Mouse (Mus musculus): ENCODE results near the gene Fzr1. TPM values are rescaled to one million over a fixed set of nuclear protein-coding genes. Genes with fewer than 3 reads are reported as not detected.
A peak's percentile ranks its signal among the peaks of the same experiment; 100 is the strongest.

Fzr1 gene
- polyA plus RNA-seq, 1 experiment, result 181 TPM

DNA sequence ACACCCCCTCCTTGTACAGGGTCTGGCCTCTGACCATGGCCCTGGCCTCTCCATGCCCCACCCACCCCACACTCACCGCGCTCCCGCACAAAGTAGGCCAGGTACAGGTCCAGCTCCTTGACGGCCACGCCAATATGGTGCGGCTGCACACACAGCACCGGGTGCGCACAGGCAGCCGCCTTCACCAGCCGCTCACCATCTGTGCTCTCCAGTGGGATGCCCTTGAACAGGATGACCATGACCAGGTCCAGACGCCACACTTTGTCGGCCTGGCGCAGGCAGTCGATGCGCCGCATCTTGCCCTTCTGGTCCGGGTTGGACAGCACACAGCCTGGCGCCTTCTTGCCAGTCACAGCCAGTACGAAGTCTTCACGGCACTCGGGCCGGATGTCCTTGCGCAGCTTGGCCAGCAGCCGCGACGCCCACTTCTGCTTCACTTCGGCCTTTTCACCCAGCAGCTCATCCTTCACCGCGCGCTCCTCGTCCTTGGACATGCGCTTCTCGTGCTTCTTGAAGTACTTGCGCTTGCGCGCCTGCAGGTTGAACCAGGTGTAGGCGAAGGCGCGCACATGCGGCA, 42.0 kb upstream of the Fzr1 start:
- H3K27me3 ChIP-seq (ENCODE audit: control insufficient read depth, insufficient read depth, low read length), result no peaks in the 10 kb centered on the region
- TF ChIP-seq POLR2A (IDR thresholded peaks at IDR 0.05; ENCODE audit: control insufficient read depth, extremely low read depth, insufficient read depth, low read length, poor library complexity) (no peak), CTCF (IDR thresholded peaks at IDR 0.05; ENCODE audit: borderline replicate concordance, control insufficient read depth, extremely low read depth, insufficient read depth, low read length, poor library complexity) (no peak)
- H3K27ac ChIP-seq (ENCODE audit: control insufficient read depth, insufficient read depth, low read length), result no peak overlapping the region
- WGBS, result 97% methylated on average over 40 of the region's 40 CpGs
- H3K36me3 ChIP-seq (ENCODE audit: control insufficient read depth, insufficient read depth, low read length), result no peaks in the 10 kb centered on the region
- no peak overlapping the region for H3K4me3 ChIP-seq (ENCODE audit: control insufficient read depth, insufficient read depth, low read length)
- no peaks in the 10 kb centered on the region; the same call in 1 of the 2 replicates for H3K4me1 ChIP-seq (replicated peaks; ENCODE audit: control insufficient read depth, insufficient read depth, low read length)
- DNase-seq, result no peak

DNA sequence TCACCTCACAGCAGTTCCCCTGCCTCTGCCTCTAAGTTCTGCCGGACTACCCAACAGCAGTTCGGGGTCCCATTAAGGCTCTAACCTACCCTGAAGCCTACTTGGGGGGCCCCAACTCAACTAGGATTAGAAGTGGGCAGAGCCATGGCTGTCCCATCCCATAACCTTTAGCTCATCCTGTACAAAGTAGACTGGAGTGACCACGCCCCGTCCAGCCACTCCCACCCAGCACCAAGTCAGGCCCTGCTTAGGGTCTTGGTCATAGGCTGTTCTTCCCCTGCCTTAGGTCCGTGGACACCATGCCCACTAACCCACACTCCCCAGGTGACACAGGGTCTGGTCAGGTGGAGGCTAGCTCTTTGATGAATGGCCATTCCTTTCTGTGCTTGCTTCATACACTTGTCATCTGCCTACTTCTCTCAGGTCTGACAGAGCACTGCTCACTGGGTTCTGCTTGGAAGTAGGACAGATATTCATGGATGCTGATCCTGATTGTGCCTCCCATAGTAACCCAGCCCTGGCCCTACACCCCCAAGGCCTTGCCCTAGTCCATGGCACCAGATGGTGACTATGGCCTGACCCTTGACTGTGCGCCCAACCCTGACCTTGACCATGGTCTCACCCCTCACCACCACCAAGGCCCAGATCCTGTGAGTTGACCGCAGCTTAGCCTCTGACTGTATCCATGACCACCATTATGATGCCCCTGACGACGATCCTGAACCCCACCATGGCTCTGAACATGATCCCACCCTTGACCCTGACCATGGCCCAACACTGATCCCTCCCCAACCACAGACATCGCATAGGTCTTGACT, 41.0 kb upstream of the Fzr1 start:
- 94% methylated on average over 10 of the region's 10 CpGs for WGBS
- H3K4me1 ChIP-seq (replicated peaks; ENCODE audit: control insufficient read depth, insufficient read depth, low read length), result no peaks in the 10 kb centered on the region; the same call in 1 of the 2 replicates
- no peak for DNase-seq

DNA sequence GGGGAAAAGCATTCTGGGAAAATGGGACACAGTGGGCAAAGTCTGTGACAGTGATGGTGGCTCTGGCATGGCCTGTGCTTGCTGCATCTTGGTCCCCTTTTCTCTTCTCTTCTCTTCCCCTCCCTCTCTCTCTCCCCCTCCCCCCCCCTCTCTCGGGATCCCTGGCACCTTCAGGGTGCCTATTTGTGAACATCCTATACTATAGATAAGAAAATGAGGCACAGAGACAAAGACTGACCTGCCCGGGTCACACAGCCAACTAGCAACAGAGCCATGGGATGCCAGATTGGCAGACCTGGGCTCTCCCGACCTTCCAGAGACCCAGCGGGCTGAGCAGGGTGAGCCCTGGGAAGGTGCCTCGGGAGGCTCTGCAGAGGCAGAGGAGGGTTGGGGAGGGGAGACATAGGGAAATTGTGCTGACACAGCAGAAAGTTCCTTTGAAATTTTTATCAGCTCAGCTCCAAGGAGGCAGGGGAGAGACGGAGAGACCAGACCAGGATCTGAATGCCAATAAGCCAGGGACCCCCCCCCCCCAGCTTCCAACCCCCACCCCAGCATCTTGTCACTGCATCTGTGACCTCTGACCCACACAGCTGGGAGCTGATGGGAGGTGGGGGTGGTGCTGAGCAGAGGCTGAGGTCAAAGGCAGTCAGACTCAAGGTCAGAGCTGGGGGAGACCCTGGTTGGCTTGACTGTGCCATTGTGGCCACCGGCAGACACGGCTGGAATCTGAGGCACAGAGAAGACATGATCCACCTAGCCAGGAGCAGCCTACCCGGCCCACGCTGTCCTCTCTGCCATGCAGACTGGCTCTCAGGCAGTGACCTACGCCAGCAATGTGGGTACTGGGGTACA, 40.1 kb upstream of the Fzr1 start:
- 90% methylated on average over 11 of the region's 11 CpGs for WGBS
- no peak for TF ChIP-seq CTCF (IDR thresholded peaks at IDR 0.05; ENCODE audit: borderline replicate concordance, control insufficient read depth, extremely low read depth, insufficient read depth, low read length, poor library complexity)
- TF ChIP-seq POLR2A (IDR thresholded peaks at IDR 0.05; ENCODE audit: control insufficient read depth, extremely low read depth, insufficient read depth, low read length, poor library complexity), result no peak
- H3K27me3 ChIP-seq (ENCODE audit: control insufficient read depth, insufficient read depth, low read length), result no peaks in the 10 kb centered on the region
- H3K36me3 ChIP-seq (ENCODE audit: control insufficient read depth, insufficient read depth, low read length), result no peaks in the 10 kb centered on the region
- no peak overlapping the region for H3K27ac ChIP-seq (ENCODE audit: control insufficient read depth, insufficient read depth, low read length)
- no peak overlapping the region for H3K4me3 ChIP-seq (ENCODE audit: control insufficient read depth, insufficient read depth, low read length)
- no peak for DNase-seq
- peaks cover 8% of the 10 kb centered on the region for H3K4me1 ChIP-seq (replicated peaks; ENCODE audit: control insufficient read depth, insufficient read depth, low read length)

More for the DNA sequence above, 41.0 kb upstream of the Fzr1 start:
- no peak for TF ChIP-seq POLR2A (IDR thresholded peaks at IDR 0.05; ENCODE audit: control insufficient read depth, extremely low read depth, insufficient read depth, low read length, poor library complexity)
- TF ChIP-seq CTCF (IDR thresholded peaks at IDR 0.05; ENCODE audit: borderline replicate concordance, control insufficient read depth, extremely low read depth, insufficient read depth, low read length, poor library complexity), result no peak
- Histone ChIP-seq H3K36me3 (ENCODE audit: control insufficient read depth, insufficient read depth, low read length) (no peaks in the 10 kb centered on the region), H3K27me3 (ENCODE audit: control insufficient read depth, insufficient read depth, low read length) (no peaks in the 10 kb centered on the region), H3K4me3 (ENCODE audit: control insufficient read depth, insufficient read depth, low read length) (no peak overlapping the region), H3K27ac (ENCODE audit: control insufficient read depth, insufficient read depth, low read length) (no peak overlapping the region)

DNA sequence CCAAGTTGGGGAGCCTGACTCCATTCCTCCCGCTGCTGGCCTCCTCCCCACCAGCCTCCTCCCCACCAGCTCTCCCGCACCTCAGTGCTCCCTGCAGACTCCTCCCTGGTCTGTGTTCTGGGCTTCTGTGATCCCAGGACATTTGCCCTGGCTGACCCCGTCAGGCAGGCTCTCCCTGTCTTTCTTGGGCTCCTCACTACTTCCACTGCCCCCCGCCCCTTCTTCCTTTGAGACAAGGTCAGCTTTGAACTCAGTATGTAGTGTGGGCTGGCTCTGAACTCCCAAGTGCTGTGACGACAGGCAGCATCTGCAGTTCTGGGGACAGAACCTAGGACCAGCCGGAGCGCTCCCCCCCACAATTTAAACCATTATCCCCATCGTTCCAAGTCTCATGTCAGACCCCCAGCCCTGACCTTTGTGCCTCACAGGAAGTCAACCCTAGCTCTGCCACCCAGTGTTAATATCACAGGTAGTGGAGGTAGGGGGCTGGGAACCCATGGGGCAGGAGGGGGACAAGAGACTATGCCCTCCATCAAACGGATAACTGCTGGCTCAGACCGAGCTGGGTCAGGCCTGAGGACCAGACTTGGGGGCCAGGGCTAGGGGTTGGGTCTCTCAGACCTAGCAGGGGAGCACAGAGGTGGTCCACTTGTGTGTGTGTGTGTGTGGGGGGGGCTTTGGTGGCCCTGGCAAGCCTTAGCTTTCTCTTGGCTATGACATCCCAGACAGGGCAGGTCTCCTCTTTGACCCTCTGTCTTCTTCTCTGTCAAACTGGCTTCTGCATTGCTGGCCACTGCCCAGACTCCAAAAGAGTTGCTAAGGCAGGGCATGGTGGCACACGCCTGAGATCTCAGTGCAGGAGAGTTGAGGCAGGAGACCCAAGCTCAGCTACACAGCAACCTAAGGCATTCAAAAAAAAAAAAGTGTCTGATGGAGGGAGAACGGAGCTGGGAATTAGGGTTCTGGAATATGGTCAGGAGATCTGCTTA, 39.2 kb upstream of the Fzr1 start:
- Histone ChIP-seq H3K4me1 (replicated peaks; ENCODE audit: control insufficient read depth, insufficient read depth, low read length) (peaks cover 8% of the 10 kb centered on the region), H3K27me3 (ENCODE audit: control insufficient read depth, insufficient read depth, low read length) (no peaks in the 10 kb centered on the region), H3K27ac (ENCODE audit: control insufficient read depth, insufficient read depth, low read length) (no peak overlapping the region), H3K36me3 (ENCODE audit: control insufficient read depth, insufficient read depth, low read length) (no peaks in the 10 kb centered on the region), H3K4me3 (ENCODE audit: control insufficient read depth, insufficient read depth, low read length) (no peak overlapping the region)
- WGBS, result 79% methylated on average over 12 of the region's 12 CpGs
- no peak for TF ChIP-seq CTCF (IDR thresholded peaks at IDR 0.05; ENCODE audit: borderline replicate concordance, control insufficient read depth, extremely low read depth, insufficient read depth, low read length, poor library complexity)
- TF ChIP-seq POLR2A (IDR thresholded peaks at IDR 0.05; ENCODE audit: control insufficient read depth, extremely low read depth, insufficient read depth, low read length, poor library complexity), result no peak
- DNase-seq, result no peak

DNA sequence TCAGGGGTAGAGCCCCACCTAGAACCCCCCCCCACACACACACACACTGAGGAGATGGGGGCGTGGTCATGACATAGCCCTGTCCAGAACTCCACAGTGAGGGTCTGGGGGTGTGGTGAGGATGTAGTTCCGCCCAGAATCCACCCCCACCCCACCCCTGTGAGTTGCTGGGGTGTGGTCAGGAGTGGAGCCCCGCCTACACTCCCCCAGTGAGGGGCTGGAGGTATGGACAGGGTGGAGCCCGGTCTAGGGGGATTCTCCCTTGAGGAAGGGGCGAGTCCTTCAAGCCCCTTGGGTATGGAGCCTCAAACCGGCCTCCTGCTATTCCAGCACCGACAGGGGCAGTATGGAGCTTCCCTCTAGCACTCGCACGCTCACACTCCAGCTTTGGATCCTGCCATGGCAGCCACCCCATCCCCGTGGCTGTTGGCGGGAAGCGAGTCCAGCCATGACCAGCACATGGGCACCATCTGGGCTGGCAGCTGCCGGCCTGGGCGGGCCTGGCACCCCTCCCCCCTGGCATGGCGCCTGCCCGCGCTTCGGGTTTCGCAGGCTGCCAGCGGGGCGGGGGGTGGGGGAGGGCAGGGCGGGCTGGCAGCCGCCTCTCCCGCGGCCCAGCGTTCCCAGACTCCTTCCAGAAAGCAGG, 38.4 kb upstream of the Fzr1 start:
- no peak for DNase-seq
- 15% methylated on average over 26 of the region's 26 CpGs for WGBS
- no peak for TF ChIP-seq POLR2A (IDR thresholded peaks at IDR 0.05; ENCODE audit: control insufficient read depth, extremely low read depth, insufficient read depth, low read length, poor library complexity)
- TF ChIP-seq CTCF (IDR thresholded peaks at IDR 0.05; ENCODE audit: borderline replicate concordance, control insufficient read depth, extremely low read depth, insufficient read depth, low read length, poor library complexity), result 0 out of 2 replicates have a peak, but pooled peaks have one; percentile 23
- Histone ChIP-seq H3K27me3 (ENCODE audit: control insufficient read depth, insufficient read depth, low read length) (no peaks in the 10 kb centered on the region), H3K4me1 (replicated peaks; ENCODE audit: control insufficient read depth, insufficient read depth, low read length) (peaks cover 8% of the 10 kb centered on the region), H3K36me3 (ENCODE audit: control insufficient read depth, insufficient read depth, low read length) (no peaks in the 10 kb centered on the region), H3K4me3 (ENCODE audit: control insufficient read depth, insufficient read depth, low read length) (peak overlapping the region; percentile 19; the same call in 1 of the 2 replicates), H3K27ac (ENCODE audit: control insufficient read depth, insufficient read depth, low read length) (no peak overlapping the region)

Measured in thymus, adult 2 months (tissue).